Mouse (Mus musculus): ENCODE data around the gene Lzic. TPM values are rescaled to one million over a fixed set of nuclear protein-coding genes. Genes with fewer than 3 reads are reported as not detected.

Gene Lzic
- total and polyA plus RNA-seq, 2 experiments from 2014 or later = 33.5 to 34.8 TPM

DNA sequence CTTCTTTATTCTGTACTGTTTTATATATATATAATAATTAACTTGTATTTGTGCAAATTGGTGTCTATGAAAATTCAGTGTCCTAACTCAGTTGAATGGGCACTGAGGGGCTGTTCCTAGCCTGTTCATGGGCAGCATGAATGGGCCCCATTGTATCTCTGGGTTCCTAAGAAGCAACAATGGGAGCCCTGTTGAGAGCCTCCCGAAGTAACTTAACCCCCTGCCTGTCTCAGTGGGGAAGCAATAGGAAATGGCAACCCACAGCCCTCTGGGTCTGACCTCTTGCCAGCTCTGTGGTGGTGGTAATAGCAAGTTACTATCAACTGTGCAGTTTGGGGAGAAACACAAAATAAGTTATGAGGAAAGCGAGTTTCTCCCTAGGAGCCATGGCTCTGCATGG is 11.6 kb downstream of the Lzic start:
- no peaks in the 10 kb centered on the region for H3K27me3 ChIP-seq (ENCODE audit: insufficient read depth, low read length)
- DNase-seq (ENCODE audit: low spot score) = peak; percentile 59
- TF ChIP-seq CTCF (IDR thresholded peaks at IDR 0.05; ENCODE audit: low read depth) = no peak
- 7% methylated on average over 2 of the region's 2 CpGs for WGBS
- H3K9ac ChIP-seq (replicated peaks; ENCODE audit: low read length) = no peak overlapping the region
- H3K27ac ChIP-seq = peak overlapping the region; percentile 74
- H3K4me3 ChIP-seq (ENCODE audit: low read length) = no peak overlapping the region
- peaks cover 59% of the 10 kb centered on the region for H3K36me3 ChIP-seq (ENCODE audit: insufficient read depth, low read length)
- H3K4me2 ChIP-seq (ENCODE audit: low read depth, low read length) = no peak overlapping the region
- peak; percentile 90 for ATAC-seq
- H3K4me1 ChIP-seq (ENCODE audit: insufficient read depth, low read length) = no peaks in the 10 kb centered on the region
- H3K9me3 ChIP-seq (ENCODE audit: low read length) = no peaks in the 10 kb centered on the region

DNA sequence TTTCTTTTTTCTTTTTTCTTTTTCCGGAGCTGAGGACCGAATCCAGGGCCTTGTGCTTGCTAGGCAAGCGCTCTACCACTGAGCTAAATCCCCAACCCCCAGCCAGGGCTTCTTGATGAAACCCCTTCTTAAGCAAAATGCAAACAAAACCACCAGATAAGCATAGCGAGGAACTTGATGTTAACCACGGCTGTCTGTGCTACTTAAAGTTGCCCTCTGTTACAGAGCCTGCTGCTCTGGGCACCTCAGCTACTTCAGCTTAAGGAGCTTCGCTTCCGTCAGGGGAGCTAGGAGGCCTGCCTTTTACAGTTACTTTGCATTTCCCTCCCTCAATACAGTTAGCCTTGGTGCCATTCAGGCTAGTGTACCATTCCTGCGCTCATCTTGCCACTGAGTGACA is 13.9 kb downstream of the Lzic start:
- Histone ChIP-seq H3K27me3 (ENCODE audit: insufficient read depth, low read length) (no peaks in the 10 kb centered on the region), H3K27ac (no peak overlapping the region), H3K4me2 (ENCODE audit: low read depth, low read length) (no peak overlapping the region), H3K36me3 (ENCODE audit: insufficient read depth, low read length) (peaks cover 44% of the 10 kb centered on the region; the same call in 1 of the 2 replicates), H3K9ac (replicated peaks; ENCODE audit: low read length) (no peak overlapping the region), H3K4me1 (ENCODE audit: insufficient read depth, low read length) (no peaks in the 10 kb centered on the region), H3K9me3 (ENCODE audit: low read length) (no peaks in the 10 kb centered on the region), H3K4me3 (ENCODE audit: low read length) (no peak overlapping the region)
- 81% methylated on average over 8 of the region's 8 CpGs for WGBS
- DNase-seq (ENCODE audit: low spot score) = no peak
- no peak for ATAC-seq
- TF ChIP-seq CTCF (IDR thresholded peaks at IDR 0.05; ENCODE audit: low read depth) = no peak

GRCm38 (mm10) chr4:149499790-149500189 is 14.8 kb downstream of the Lzic start:
- TF ChIP-seq CTCF (IDR thresholded peaks at IDR 0.05; ENCODE audit: low read depth) = no peak
- H3K4me2 ChIP-seq (ENCODE audit: low read depth, low read length) = no peak overlapping the region
- H3K9ac ChIP-seq (replicated peaks; ENCODE audit: low read length) = no peak overlapping the region
- H3K4me3 ChIP-seq (ENCODE audit: low read length) = no peak overlapping the region
- H3K27ac ChIP-seq = no peak overlapping the region
- no peaks in the 10 kb centered on the region for H3K9me3 ChIP-seq (ENCODE audit: low read length)
- DNase-seq (ENCODE audit: low spot score) (no peak), ATAC-seq (no peak)
- WGBS = 66% methylated on average over 5 of the region's 5 CpGs
- peaks cover 35% of the 10 kb centered on the region; the same call in 1 of the 2 replicates for H3K36me3 ChIP-seq (ENCODE audit: insufficient read depth, low read length)
- H3K27me3 ChIP-seq (ENCODE audit: insufficient read depth, low read length) = no peaks in the 10 kb centered on the region
- H3K4me1 ChIP-seq (ENCODE audit: insufficient read depth, low read length) = no peaks in the 10 kb centered on the region

GRCm38 (mm10) chr4:149504363-149504762 is 19.3 kb downstream of the Lzic start:
- ATAC-seq = no peak
- Histone ChIP-seq H3K4me2 (ENCODE audit: low read depth, low read length) (no peak overlapping the region), H3K4me3 (ENCODE audit: low read length) (no peak overlapping the region), H3K4me1 (ENCODE audit: insufficient read depth, low read length) (no peaks in the 10 kb centered on the region), H3K9me3 (ENCODE audit: low read length) (no peaks in the 10 kb centered on the region), H3K27ac (no peak overlapping the region), H3K36me3 (ENCODE audit: insufficient read depth, low read length) (peaks cover 10% of the 10 kb centered on the region; the same call in 1 of the 2 replicates), H3K27me3 (ENCODE audit: insufficient read depth, low read length) (no peaks in the 10 kb centered on the region), H3K9ac (replicated peaks; ENCODE audit: low read length) (no peak overlapping the region)
- no peak for TF ChIP-seq CTCF (IDR thresholded peaks at IDR 0.05; ENCODE audit: low read depth)
- 83% methylated on average over 5 of the region's 5 CpGs for WGBS
- DNase-seq (ENCODE audit: low spot score) = no peak

- ATAC-seq (no peak), DNase-seq (ENCODE audit: low spot score) (no peak)
- no peak overlapping the region for H3K9ac ChIP-seq (replicated peaks; ENCODE audit: low read length)
- H3K9me3 ChIP-seq (ENCODE audit: low read length) = no peaks in the 10 kb centered on the region
- no peaks in the 10 kb centered on the region for H3K27me3 ChIP-seq (ENCODE audit: insufficient read depth, low read length)
- H3K4me3 ChIP-seq (ENCODE audit: low read length) = no peak overlapping the region
- 26% methylated on average over 3 of the region's 3 CpGs for WGBS
- no peaks in the 10 kb centered on the region for H3K4me1 ChIP-seq (ENCODE audit: insufficient read depth, low read length)
- no peak for TF ChIP-seq CTCF (IDR thresholded peaks at IDR 0.05; ENCODE audit: low read depth)
- H3K4me2 ChIP-seq (ENCODE audit: low read depth, low read length) = no peak overlapping the region
- H3K27ac ChIP-seq = no peak overlapping the region
- peaks cover 7% of the 10 kb centered on the region; the same call in 1 of the 2 replicates for H3K36me3 ChIP-seq (ENCODE audit: insufficient read depth, low read length)
Measured at GRCm38 (mm10) chr4:149504858-149505257, 19.8 kb downstream of the Lzic start.

- WGBS = 58% methylated on average over 14 of the region's 15 CpGs
- H3K4me3 ChIP-seq (ENCODE audit: low read length) = no peak overlapping the region
- no peak for DNase-seq (ENCODE audit: low spot score)
- no peak for TF ChIP-seq CTCF (IDR thresholded peaks at IDR 0.05; ENCODE audit: low read depth)
- no peak overlapping the region for H3K9ac ChIP-seq (replicated peaks; ENCODE audit: low read length)
- H3K36me3 ChIP-seq (ENCODE audit: insufficient read depth, low read length) = peaks cover 1% of the 10 kb centered on the region; the same call in 1 of the 2 replicates
- no peaks in the 10 kb centered on the region for H3K4me1 ChIP-seq (ENCODE audit: insufficient read depth, low read length)
- H3K9me3 ChIP-seq (ENCODE audit: low read length) = no peaks in the 10 kb centered on the region
- no peaks in the 10 kb centered on the region for H3K27me3 ChIP-seq (ENCODE audit: insufficient read depth, low read length)
- H3K27ac ChIP-seq = no peak overlapping the region
- no peak overlapping the region for H3K4me2 ChIP-seq (ENCODE audit: low read depth, low read length)
- ATAC-seq = no peak
Measured at GRCm38 (mm10) chr4:149505261-149505967, 20.4 kb downstream of the Lzic start.

DNA sequence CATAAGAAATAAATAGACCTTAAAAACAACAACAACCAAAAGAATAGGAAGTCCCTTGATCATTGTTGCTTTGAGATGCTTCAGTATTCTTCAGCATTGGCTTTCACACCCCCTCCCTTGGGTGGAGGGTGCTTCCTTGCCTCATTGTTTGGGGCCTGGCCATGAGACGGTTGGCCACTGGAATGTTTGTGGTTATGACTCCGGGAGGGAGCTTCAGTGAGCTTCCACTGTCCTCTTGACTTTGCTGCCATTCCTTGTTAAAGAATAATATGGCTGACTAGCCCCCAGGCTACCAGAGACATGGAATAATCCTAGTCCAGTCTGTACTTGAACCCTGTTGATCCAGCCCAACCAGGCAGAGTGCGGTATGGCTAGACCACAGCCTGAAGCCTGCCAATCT is 21.9 kb downstream of the Lzic start:
- H3K36me3 ChIP-seq (ENCODE audit: insufficient read depth, low read length) = no peaks in the 10 kb centered on the region
- DNase-seq (ENCODE audit: low spot score) (no peak), ATAC-seq (no peak)
- no peaks in the 10 kb centered on the region for H3K4me1 ChIP-seq (ENCODE audit: insufficient read depth, low read length)
- H3K27me3 ChIP-seq (ENCODE audit: insufficient read depth, low read length) = no peaks in the 10 kb centered on the region
- TF ChIP-seq CTCF (IDR thresholded peaks at IDR 0.05; ENCODE audit: low read depth) = no peak
- no peak overlapping the region for H3K4me2 ChIP-seq (ENCODE audit: low read depth, low read length)
- H3K9ac ChIP-seq (replicated peaks; ENCODE audit: low read length) = no peak overlapping the region
- 85% methylated on average over 3 of the region's 3 CpGs for WGBS
- H3K4me3 ChIP-seq (ENCODE audit: low read length) = no peak overlapping the region
- H3K9me3 ChIP-seq (ENCODE audit: low read length) = no peaks in the 10 kb centered on the region
- no peak overlapping the region for H3K27ac ChIP-seq

Measured in hindbrain, postnatal 0 days (tissue).